Mouse (Mus musculus): Measurements from ENCODE around the gene Cd6. TPM values are rescaled to one million over a fixed set of nuclear protein-coding genes. Genes with fewer than 3 reads are reported as not detected.

Gene Cd6
- 1 to 10 TPM in 1 of 2 experiments, not detected in 1; 1.2 TPM for total RNA-seq (2023)

DNA sequence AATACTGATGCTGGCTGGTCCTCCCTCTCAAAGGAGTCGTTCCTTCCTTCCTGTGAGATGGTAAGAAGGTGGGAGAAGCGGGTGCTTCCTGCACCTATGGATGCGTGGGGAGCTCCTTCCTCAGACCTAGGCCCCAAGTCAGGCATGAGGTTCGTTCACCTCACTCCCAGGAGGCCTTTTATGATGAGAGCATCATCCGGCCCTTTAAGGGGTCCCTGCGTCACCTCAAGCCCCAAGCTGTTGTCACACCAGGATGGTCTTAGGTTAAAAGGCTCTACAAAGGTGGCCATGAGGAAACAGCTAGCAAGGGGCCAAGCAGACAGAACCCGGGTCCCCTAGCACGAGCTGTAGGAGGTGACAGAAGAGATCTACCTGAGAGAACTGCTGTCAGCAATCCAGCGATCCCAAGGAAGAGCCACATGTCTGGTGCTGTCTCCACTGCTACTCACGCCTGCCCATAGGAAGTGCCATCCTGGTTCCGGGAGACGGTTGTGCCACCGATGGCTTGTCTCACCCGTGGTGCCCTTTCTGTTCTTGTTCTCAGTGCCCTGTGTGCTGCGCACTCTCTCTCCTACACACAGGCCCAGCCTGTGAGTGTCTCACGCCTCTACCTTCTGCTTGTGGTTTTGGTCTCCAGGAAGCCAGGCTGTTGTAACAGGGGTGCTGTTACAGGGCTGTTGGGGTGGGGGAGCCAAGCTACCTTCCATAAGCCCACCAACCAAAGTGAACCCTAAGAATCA is at the start of gene Cd6:
Gene Cd6 (minus strand): TSS at position 623 of the 740 bp plus-strand sequence.

GRCm38 (mm10) chr19:10869886-10870527 is 40.1 kb upstream of the Cd6 start, which contains the start of gene Tmem132a:
TSS of gene Tmem132a (minus strand) at chr19:10869940.

DNA sequence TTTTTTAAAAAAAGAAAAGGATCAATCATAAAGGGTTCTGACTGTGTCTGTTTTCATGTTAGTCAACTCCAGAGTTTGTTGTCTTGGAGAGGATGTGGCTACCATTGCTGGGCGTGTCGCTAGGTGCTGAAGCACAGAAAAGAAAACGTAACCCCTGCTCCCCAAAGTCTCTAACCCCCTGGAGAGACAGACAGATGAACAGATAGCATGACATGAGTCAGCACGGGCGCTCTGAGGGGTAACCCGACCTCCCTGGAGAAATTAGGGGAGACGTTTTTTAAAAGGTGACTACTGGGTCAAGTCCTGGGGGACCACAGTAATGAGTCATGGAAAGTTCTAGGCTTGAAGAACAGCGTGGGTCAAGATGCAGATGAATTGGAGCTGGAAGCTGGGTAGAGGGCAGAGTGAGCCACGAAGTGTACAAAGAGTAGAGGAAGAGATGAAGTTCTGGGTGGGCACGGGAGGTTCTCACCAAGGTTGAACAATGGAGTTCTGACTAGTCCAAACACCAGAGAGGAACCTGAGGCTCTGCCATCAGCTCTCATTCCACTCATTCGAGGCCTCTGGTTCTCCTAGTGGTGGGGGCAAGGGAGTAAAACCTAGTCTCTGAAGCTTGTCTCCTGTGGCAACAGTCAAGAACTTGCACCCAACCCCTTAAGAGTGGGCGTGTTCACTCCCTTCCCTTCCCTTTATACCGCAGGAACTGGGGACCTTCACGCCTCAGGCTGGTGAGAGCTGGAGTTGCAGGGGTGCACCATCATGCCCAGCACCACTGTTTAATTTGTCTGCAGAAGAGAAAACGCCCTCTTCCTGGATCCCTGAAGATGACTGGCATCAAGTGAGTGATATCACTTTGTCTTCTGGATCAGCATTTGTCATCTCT is 9.4 kb upstream of the Cd6 start, which contains the start of gene Slc15a3:
Gene Slc15a3 (plus strand): TSS at position 718 of the 883 bp plus-strand sequence.

Other genes with a start within 250 kb of the Cd6 start
- 100 to 1,000 TPM; 193 to 207 TPM for gene Ddb1, start 224.7 kb downstream of the Cd6 start, total RNA-seq (2023)
- 1 to 10 TPM; 4.3 to 4.4 TPM for gene Tkfc, start 224.4 kb downstream of the Cd6 start, total RNA-seq (2023)
- gene Vwce, start 195.8 kb downstream of the Cd6 start, total RNA-seq (2023): 1 to 10 TPM; 1.2 to 1.7 TPM
- not detected for gene Pga5, start 152.0 kb downstream of the Cd6 start, total RNA-seq (2023)
- 10 to 100 TPM; 19.0 to 20.5 TPM for gene Vps37c, start 141.3 kb downstream of the Cd6 start, total RNA-seq (2023)
- 1 to 10 TPM; 1.8 to 1.9 TPM for gene Cd5, start 91.1 kb downstream of the Cd6 start, total RNA-seq (2023)
- gene Slc15a3, start 9.7 kb upstream of the Cd6 start, total RNA-seq (2023): 10 to 100 TPM; 27.5 to 29.0 TPM
- gene Tmem132a, start 39.9 kb upstream of the Cd6 start, total RNA-seq (2023): under 1 TPM in 1 of 2 experiments, not detected in 1; 0.65 TPM
- 10 to 100 TPM; 26.1 to 30.0 TPM for gene Tmem109, start 51.9 kb upstream of the Cd6 start, total RNA-seq (2023)
- 100 to 1,000 TPM; 122 to 135 TPM for gene Prpf19, start 65.2 kb upstream of the Cd6 start, total RNA-seq (2023)
- not detected for gene Zp1, start 90.6 kb upstream of the Cd6 start, total RNA-seq (2023)
- gene Ptgdr2, start 107.1 kb upstream of the Cd6 start, total RNA-seq (2023): not detected
- gene Ccdc86, start 119.2 kb upstream of the Cd6 start, total RNA-seq (2023): 10 to 100 TPM; 44.1 to 55.0 TPM
- not detected for gene Ms4a10, start 144.6 kb upstream of the Cd6 start, total RNA-seq (2023)
- not detected for gene Ms4a15, start 163.2 kb upstream of the Cd6 start, total RNA-seq (2023)
- gene Ms4a18, start 188.0 kb upstream of the Cd6 start, total RNA-seq (2023): not detected